Mouse (Mus musculus): ENCODE results near the gene F5.

GRCm38 (mm10) chr1:164168818-164169217 is 17.2 kb downstream of the F5 start:
- TF ChIP-seq POLR2A (IDR thresholded peaks at IDR 0.05; ENCODE audit: borderline replicate concordance, low read depth, low read length): no peak
- no peak for TF ChIP-seq CTCF (IDR thresholded peaks at IDR 0.05; ENCODE audit: low read depth, low read length)
